Mouse (Mus musculus) neural tube, embryonic 14.5 days (tissue): ENCODE results near the gene Znhit3. TPM values are rescaled to one million over a fixed set of nuclear protein-coding genes. Genes with fewer than 3 reads are reported as not detected.

ENCODE experiments used
- ATAC-seq: fragments of 200-750 bp; cut with Nextera tagmentation; 2 replicates; pipeline ENCODE4 v1.8.0; 2017; ENCODE audit warnings: low read depth, mild to moderate bottlenecking, moderate TSS enrichment, moderate library complexity
- H3K27ac ChIP-seq: fragments of 300-500 bp; sonication (generic); 2 replicates; pipeline ENCODE4 v1.5.1; 2014; ENCODE audit warnings: low read depth, mild to moderate bottlenecking, control low read depth, low read length, moderate library complexity, mixed read lengths
- H3K27me3 ChIP-seq: fragments of 300-500 bp; sonication (generic); 2 replicates; pipeline ENCODE4 v1.6.1; 2014; ENCODE audit warnings: low read length; ENCODE audit not compliant: control insufficient read depth, insufficient read depth
- H3K36me3 ChIP-seq: fragments of 300-500 bp; sonication (generic); 2 replicates; pipeline ENCODE4 v1.6.1; 2014; ENCODE audit warnings: low read length, mixed read lengths; ENCODE audit not compliant: control insufficient read depth, insufficient read depth
- H3K4me1 ChIP-seq: fragments of 300-500 bp; sonication (generic); 2 replicates; pipeline ENCODE4 v1.6.1; 2014; ENCODE audit warnings: low read length; ENCODE audit not compliant: control insufficient read depth, insufficient read depth
- H3K4me2 ChIP-seq: fragments of 300-500 bp; sonication (generic); 2 replicates; pipeline ENCODE4 v1.6.1; 2014; ENCODE audit warnings: mild to moderate bottlenecking, low read depth, low read length, control low read depth
- H3K4me3 ChIP-seq: fragments of 300-500 bp; sonication (generic); 2 replicates; pipeline ENCODE4 v1.5.1; 2014; ENCODE audit warnings: low read depth, low read length, control low read depth, mixed read lengths
- H3K9ac ChIP-seq: fragments of 300-500 bp; sonication (generic); replicated peaks from 2 replicates; pipeline ENCODE4 v1.6.1; 2014; ENCODE audit warnings: low read depth, mild to moderate bottlenecking, control low read depth, low read length, mixed read lengths
- H3K9me3 ChIP-seq: fragments of 300-500 bp; sonication (generic); 2 replicates; pipeline ENCODE4 v1.6.1; 2016; ENCODE audit warnings: low read length; ENCODE audit not compliant: control insufficient read depth
- whole genome bisulfite sequencing: fragments of 180-500 bp; shearing (Covaris S2); extraction: QIAGEN DNeasy Blood & Tissue Kit; methylation state at CpG from one replicate; pipeline ENCODE4 v1.1.7; 2014; 5-methylcytosine and 5-hydroxymethylcytosine counted together
- polyA plus RNA-seq: library from polyadenylated mRNA; unstranded; fragments of >200 nt; fragmentation: Nextera tagmentation; extraction: Ambion mirVana; gene quantifications from 2 replicates; pipeline ENCODE4 v1.2.1, GENCODE M21; 2014

Gene Znhit3
- polyA plus RNA-seq, 1 experiment from 2014 or later: 86.2 TPM

GRCm38 (mm10) chr11:84914673-84915072 is 1.5 kb downstream of the Znhit3 start:
- 78% methylated on average over 5 of the region's 5 CpGs for WGBS
- H3K4me2 ChIP-seq: no peak overlapping the region
- no peaks in the 10 kb centered on the region for H3K9me3 ChIP-seq
- H3K27me3 ChIP-seq: no peaks in the 10 kb centered on the region
- no peak overlapping the region for H3K9ac ChIP-seq
- H3K27ac ChIP-seq: no peak overlapping the region
- no peak overlapping the region for H3K4me3 ChIP-seq
- no peak for ATAC-seq
- H3K36me3 ChIP-seq: peaks cover 15% of the 10 kb centered on the region; the same call in 1 of the 2 replicates
- peaks cover 6% of the 10 kb centered on the region; the same call in 1 of the 2 replicates for H3K4me1 ChIP-seq

- no peak overlapping the region for H3K4me3 ChIP-seq
- no peak overlapping the region for H3K27ac ChIP-seq
- no peaks in the 10 kb centered on the region for H3K27me3 ChIP-seq
- no peak overlapping the region for H3K9ac ChIP-seq
- H3K4me1 ChIP-seq: peaks cover 4% of the 10 kb centered on the region; the same call in 1 of the 2 replicates
- 75% methylated on average over 4 of the region's 4 CpGs for WGBS
- H3K36me3 ChIP-seq: peaks cover 51% of the 10 kb centered on the region
- H3K4me2 ChIP-seq: no peak overlapping the region
- H3K9me3 ChIP-seq: no peaks in the 10 kb centered on the region
- no peak for ATAC-seq
Measured at GRCm38 (mm10) chr11:84910411-84910810, 5.8 kb downstream of the Znhit3 start.

GRCm38 (mm10) chr11:84908480-84908879 is 7.7 kb downstream of the Znhit3 start:
- H3K4me3 ChIP-seq: no peak overlapping the region
- H3K9ac ChIP-seq: no peak overlapping the region
- WGBS: 97% methylated on average over 6 of the region's 6 CpGs
- no peaks in the 10 kb centered on the region for H3K9me3 ChIP-seq
- peaks cover 59% of the 10 kb centered on the region for H3K36me3 ChIP-seq
- H3K4me2 ChIP-seq: no peak overlapping the region
- no peaks in the 10 kb centered on the region for H3K4me1 ChIP-seq
- ATAC-seq: no peak
- H3K27ac ChIP-seq: no peak overlapping the region
- H3K27me3 ChIP-seq: no peaks in the 10 kb centered on the region

- Histone ChIP-seq H3K27ac (no peak overlapping the region), H3K36me3 (peaks cover 60% of the 10 kb centered on the region), H3K4me2 (no peak overlapping the region), H3K9ac (no peak overlapping the region), H3K4me1 (no peaks in the 10 kb centered on the region), H3K9me3 (no peaks in the 10 kb centered on the region), H3K4me3 (no peak overlapping the region), H3K27me3 (no peaks in the 10 kb centered on the region)
- 93% methylated on average over 3 of the region's 3 CpGs for WGBS
- ATAC-seq: no peak
Measured at GRCm38 (mm10) chr11:84907081-84907480, 9.1 kb downstream of the Znhit3 start.

GRCm38 (mm10) chr11:84904597-84905144 is 11.5 kb downstream of the Znhit3 start:
- H3K4me1 ChIP-seq: no peaks in the 10 kb centered on the region
- no peak overlapping the region for H3K27ac ChIP-seq
- no peak overlapping the region for H3K4me3 ChIP-seq
- H3K27me3 ChIP-seq: no peaks in the 10 kb centered on the region
- H3K36me3 ChIP-seq: peaks cover 70% of the 10 kb centered on the region
- ATAC-seq: no peak
- H3K4me2 ChIP-seq: no peak overlapping the region
- no peak overlapping the region for H3K9ac ChIP-seq
- no peaks in the 10 kb centered on the region for H3K9me3 ChIP-seq
- 87% methylated on average over 9 of the region's 9 CpGs for WGBS

GRCm38 (mm10) chr11:84893113-84893512 is 23.1 kb downstream of the Znhit3 start:
- no peak overlapping the region for H3K27ac ChIP-seq
- H3K36me3 ChIP-seq: peaks cover 40% of the 10 kb centered on the region
- no peaks in the 10 kb centered on the region for H3K27me3 ChIP-seq
- no peak overlapping the region for H3K4me3 ChIP-seq
- no peak overlapping the region for H3K9ac ChIP-seq
- 94% methylated on average over 14 of the region's 15 CpGs for WGBS
- H3K9me3 ChIP-seq: no peaks in the 10 kb centered on the region
- ATAC-seq: no peak
- no peaks in the 10 kb centered on the region for H3K4me1 ChIP-seq
- no peak overlapping the region for H3K4me2 ChIP-seq

- H3K27me3 ChIP-seq: no peaks in the 10 kb centered on the region
- H3K4me3 ChIP-seq: no peak overlapping the region
- H3K9ac ChIP-seq: no peak overlapping the region
- H3K4me1 ChIP-seq: no peaks in the 10 kb centered on the region
- WGBS: 92% methylated on average over 7 of the region's 7 CpGs
- H3K27ac ChIP-seq: no peak overlapping the region
- H3K4me2 ChIP-seq: no peak overlapping the region
- H3K36me3 ChIP-seq: peaks cover 31% of the 10 kb centered on the region
- ATAC-seq: no peak
- no peaks in the 10 kb centered on the region for H3K9me3 ChIP-seq
Measured at GRCm38 (mm10) chr11:84891705-84892104, 24.5 kb downstream of the Znhit3 start.

GRCm38 (mm10) chr11:84889492-84889891 is 26.7 kb downstream of the Znhit3 start:
- H3K4me2 ChIP-seq: no peak overlapping the region
- no peak overlapping the region for H3K27ac ChIP-seq
- H3K4me3 ChIP-seq: no peak overlapping the region
- no peak for ATAC-seq
- peaks cover 29% of the 10 kb centered on the region for H3K36me3 ChIP-seq
- no peaks in the 10 kb centered on the region for H3K9me3 ChIP-seq
- 98% methylated on average over 2 of the region's 2 CpGs for WGBS
- H3K9ac ChIP-seq: no peak overlapping the region
- H3K27me3 ChIP-seq: no peaks in the 10 kb centered on the region
- no peaks in the 10 kb centered on the region for H3K4me1 ChIP-seq

GRCm38 (mm10) chr11:84888025-84888424 is 28.1 kb downstream of the Znhit3 start:
- H3K27ac ChIP-seq: no peak overlapping the region
- H3K9ac ChIP-seq: no peak overlapping the region
- 96% methylated on average over 8 of the region's 8 CpGs for WGBS
- no peaks in the 10 kb centered on the region for H3K27me3 ChIP-seq
- H3K4me3 ChIP-seq: no peak overlapping the region
- no peak for ATAC-seq
- H3K4me2 ChIP-seq: no peak overlapping the region
- H3K9me3 ChIP-seq: no peaks in the 10 kb centered on the region
- H3K36me3 ChIP-seq: peaks cover 29% of the 10 kb centered on the region
- no peaks in the 10 kb centered on the region for H3K4me1 ChIP-seq
